Mouse (Mus musculus) spleen, postnatal 0 days (tissue): Measurements from ENCODE around the gene Rsl1. TPM values are rescaled to one million over a fixed set of nuclear protein-coding genes. Genes with fewer than 3 reads are reported as not detected.

Experiments
- polyA plus RNA-seq: library from polyadenylated mRNA; unstranded; fragments of >200 nt; fragmentation: Nextera tagmentation; extraction: Ambion mirVana; gene quantifications from 2 replicates; pipeline ENCODE4 v1.2.1, GENCODE M21; 2015

Rsl1 gene
- polyA plus RNA-seq: 1.9 and 3.0 TPM in 2 replicates

GRCm38 (mm10) chr13:67172991-67173722 lies at the start of gene Rsl1:
TSS of gene Rsl1 (plus strand) at chr13:67173182.

GRCm38 (mm10) chr13:67194340-67194894 lies 21.4 kb downstream of the Rsl1 start, which contains the start of gene Zfp455:
TSS of gene Zfp455 (plus strand) at chr13:67194506.

Other genes with a start within 250 kb of the Rsl1 start
- gene Zfp712, start 112.0 kb upstream of the Rsl1 start, polyA plus RNA-seq: 0.94 and 1.3 TPM in 2 replicates
- 1.6 and 1.8 TPM in 2 replicates for gene Zfp708, start 75.2 kb upstream of the Rsl1 start, polyA plus RNA-seq
- gene Gm28557, start 64.6 kb upstream of the Rsl1 start, polyA plus RNA-seq: 1.3 and 1.5 TPM in 2 replicates
- gene Rslcan18, start 56.9 kb upstream of the Rsl1 start, polyA plus RNA-seq: 0.10 and 0.18 TPM in 2 replicates
- gene Zfp759, start 51.5 kb upstream of the Rsl1 start, polyA plus RNA-seq: 0.47 and 0.56 TPM in 2 replicates
- gene Zfp455, start 21.3 kb downstream of the Rsl1 start, polyA plus RNA-seq: 0.48 and 0.76 TPM in 2 replicates
- gene Zfp458, start 105.3 kb downstream of the Rsl1 start, polyA plus RNA-seq: 0.95 and 1.1 TPM in 2 replicates
- 0.49 and 0.53 TPM in 2 replicates for gene Zfp457, start 133.3 kb downstream of the Rsl1 start, polyA plus RNA-seq
- 1.3 TPM in 2 replicates for gene Zfp595, start 159.4 kb downstream of the Rsl1 start, polyA plus RNA-seq
- 0.25 TPM in 1 of 2 replicates, not detected in the other for gene Gm28044, start 187.4 kb downstream of the Rsl1 start, polyA plus RNA-seq
- gene Zfp953, start 187.4 kb downstream of the Rsl1 start, polyA plus RNA-seq: 0.78 and 0.92 TPM in 2 replicates
- gene Gm28041, start 202.6 kb downstream of the Rsl1 start, polyA plus RNA-seq: 0.24 and 0.38 TPM in 2 replicates
- 0.79 and 1.2 TPM in 2 replicates for gene Zfp456, start 202.6 kb downstream of the Rsl1 start, polyA plus RNA-seq
- 2.1 and 2.4 TPM in 2 replicates for gene Zfp429, start 226.6 kb downstream of the Rsl1 start, polyA plus RNA-seq
- gene Zfp459, start 248.2 kb downstream of the Rsl1 start, polyA plus RNA-seq: 0.41 and 0.76 TPM in 2 replicates